11 mouse cellular contexts compared by ENCODE assay signal in the genomic region with DNA sequence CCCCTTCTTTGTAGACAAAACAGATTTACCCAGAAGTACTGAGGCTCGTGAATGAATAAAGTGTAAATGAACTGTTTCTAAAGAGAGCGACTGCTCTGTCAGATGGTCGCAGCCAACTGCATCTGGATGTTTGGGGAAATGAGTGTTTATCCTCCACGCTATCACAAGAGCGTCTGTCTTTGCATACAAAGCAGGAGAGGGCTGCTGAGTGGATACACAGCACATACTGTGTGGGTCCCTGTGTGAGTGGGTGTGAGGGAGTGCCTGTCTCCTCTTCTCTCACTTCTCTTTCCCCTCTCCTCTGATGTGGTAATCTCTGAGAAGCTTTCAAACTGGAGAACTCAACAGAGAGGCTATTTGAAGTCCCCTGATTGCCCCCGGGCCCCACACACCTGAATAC.
DNase-seq lines count a peak whose midpoint lies in the region; ATAC-seq lines count a peak whose summit lies in the region.
"Had no signal": no experiment of that assay in that cellular context is flagged by ENCODE, and none has a peak within 500 bp of the region (broad histone marks: within the 10 kb centered on the region; RNA-seq: fewer than 3 reads in every experiment).

No protein-coding gene starts in this region.

- no peaks in the 10 kb centered on the region for H3K27me3 ChIP-seq in heart, embryonic 15.5 days
- H3K27me3 ChIP-seq in hindbrain, embryonic 16.5 days (replicated peaks; ENCODE audit: control insufficient read depth, insufficient read depth, low read length): no peaks in the 10 kb centered on the region

- H3K4me1 ChIP-seq in heart, embryonic 15.5 days (replicated peaks): peaks cover 25% of the 10 kb centered on the region
- H3K4me1 ChIP-seq in hindbrain, embryonic 16.5 days (ENCODE audit: control insufficient read depth, insufficient read depth, low read depth, low read length): peaks cover 14% of the 10 kb centered on the region

- H3K4me2 ChIP-seq in heart, embryonic 15.5 days: no peak overlapping the region
- H3K4me2 ChIP-seq in hindbrain, embryonic 16.5 days (ENCODE audit: low read length): no peak overlapping the region

- WGBS in heart, embryonic 15.5 days: 47% methylated on average over 6 of the region's 6 CpGs
- WGBS in hindbrain, embryonic 16.5 days: 49% methylated on average over 6 of the region's 6 CpGs

- no peak for ATAC-seq in heart, embryonic 15.5 days (replicated peaks; ENCODE audit: insufficient number of reproducible peaks, insufficient read depth, low FRiP score, low read depth)
- ATAC-seq in hindbrain, embryonic 16.5 days: peak; percentile 53; the same call in 1 of the 2 replicates
- ATAC-seq in erythroblast, adult 5-6 weeks (replicated peaks; ENCODE audit: low FRiP score, poor library complexity, severe bottlenecking): no peak

- no peak overlapping the region for H3K4me3 ChIP-seq in heart, embryonic 15.5 days
- no peak overlapping the region for H3K4me3 ChIP-seq in hindbrain, embryonic 16.5 days (ENCODE audit: low read length)

- peak overlapping the region; percentile 34; the same call in 1 of the 2 replicates for H3K27ac ChIP-seq in heart, embryonic 15.5 days
- H3K27ac ChIP-seq in hindbrain, embryonic 16.5 days (ENCODE audit: low read depth, low read length): peak overlapping the region; percentile 37; the same call in 1 of the 2 replicates

- no peak overlapping the region for H3K9ac ChIP-seq in heart, embryonic 15.5 days
- no peak overlapping the region for H3K9ac ChIP-seq in hindbrain, embryonic 16.5 days (ENCODE audit: low read depth, low read length)

- no peaks in the 10 kb centered on the region for H3K36me3 ChIP-seq in heart, embryonic 15.5 days
- no peaks in the 10 kb centered on the region for H3K36me3 ChIP-seq in hindbrain, embryonic 16.5 days (ENCODE audit: control insufficient read depth, insufficient read depth, low read length)

- DNase-seq in heart, adult 18-20 months: no peak
- peak; percentile 49 for DNase-seq in right cerebral cortex, adult 18-20 months
- no peak for DNase-seq in right cerebral cortex, postnatal 14 days
- DNase-seq in right cerebral cortex, postnatal 36 days (ENCODE audit: low spot score in 2 of 2): peak; percentile 18 to 20
- no peak for DNase-seq in adrenal gland, postnatal 4 days (ENCODE audit: low spot score in 2 of 2)
- DNase-seq: adrenal gland, adult 8-10 months; cerebellum, adult 18-20 months; kidney, postnatal 36 days had no signal

- H3K9me3 ChIP-seq in heart, embryonic 15.5 days (replicated peaks): no peaks in the 10 kb centered on the region
- no peaks in the 10 kb centered on the region for H3K9me3 ChIP-seq in hindbrain, embryonic 16.5 days (ENCODE audit: control insufficient read depth, low read length)

Comparison
In these comparisons a context has a peak if more than half of its experiments do, and no peak if none do; other contexts are left out.
1. DNase-seq: peak in right cerebral cortex, adult 18-20 months (single experiment) and right cerebral cortex, postnatal 36 days (2 of 2); none in heart, adult 18-20 months (0 of 2), right cerebral cortex, postnatal 14 days (single experiment) and adrenal gland, postnatal 4 days (0 of 2).